Mouse (Mus musculus) stomach, embryonic 16.5 days (tissue): ENCODE data around the gene Itpkb. TPM values are rescaled to one million over a fixed set of nuclear protein-coding genes. Genes with fewer than 3 reads are reported as not detected.

Experiments used
- ATAC-seq: fragments of 200-750 bp; cut with Nextera tagmentation; 2 replicates; pipeline ENCODE4 v1.8.0; 2017; ENCODE audit warnings: moderate number of reproducible peaks, moderate TSS enrichment; ENCODE audit not compliant: insufficient read depth, low FRiP score
- H3K27ac ChIP-seq: fragments of 300-500 bp; sonication (generic); 2 replicates; pipeline ENCODE4 v1.5.1; 2014; ENCODE audit warnings: low read length
- H3K27me3 ChIP-seq: fragments of 300-500 bp; sonication (generic); 2 replicates; pipeline ENCODE4 v1.6.1; 2014; ENCODE audit warnings: low read length, control low read depth, mixed read lengths; ENCODE audit not compliant: control insufficient read depth, insufficient read depth
- H3K36me3 ChIP-seq: fragments of 300-500 bp; sonication (generic); 2 replicates; pipeline ENCODE4 v1.6.1; 2014; ENCODE audit warnings: low read length; ENCODE audit not compliant: control insufficient read depth, insufficient read depth
- H3K4me1 ChIP-seq: fragments of 300-500 bp; sonication (generic); 2 replicates; pipeline ENCODE4 v1.6.1; 2014; ENCODE audit warnings: low read length, control low read depth, mixed read lengths; ENCODE audit not compliant: control insufficient read depth, insufficient read depth
- H3K4me2 ChIP-seq: fragments of 300-500 bp; sonication (generic); 2 replicates; pipeline ENCODE4 v1.6.1; 2014; ENCODE audit warnings: low read depth, low read length, mixed read lengths
- H3K4me3 ChIP-seq: fragments of 300-500 bp; sonication (generic); replicated peaks from 2 replicates; pipeline ENCODE4 v1.5.1; 2014; ENCODE audit warnings: mild to moderate bottlenecking, low read length
- H3K9ac ChIP-seq: fragments of 300-500 bp; sonication (generic); 2 replicates; pipeline ENCODE4 v1.6.1; 2014; ENCODE audit warnings: low read length
- H3K9me3 ChIP-seq: fragments of 300-500 bp; sonication (generic); replicated peaks from 2 replicates; pipeline ENCODE4 v1.6.1; 2016; ENCODE audit warnings: low read length, control low read depth; ENCODE audit not compliant: control insufficient read depth
- WGBS: fragments of 180-500 bp; shearing (Covaris S2); extraction: QIAGEN DNeasy Blood & Tissue Kit; methylation state at CpG from one replicate; pipeline ENCODE4 v1.1.7; 2014; 5-methylcytosine and 5-hydroxymethylcytosine counted together
- polyA plus RNA-seq: library from polyadenylated mRNA; unstranded; fragments of >200 nt; fragmentation: Nextera tagmentation; extraction: Ambion mirVana; gene quantifications from 2 replicates; pipeline ENCODE4 v1.2.1, GENCODE M21; 2015

The Itpkb gene
- polyA plus RNA-seq, 1 experiment from 2014 or later: 7.2 TPM

- H3K9ac ChIP-seq: no peak overlapping the region
- peaks cover 34% of the 10 kb centered on the region for H3K4me1 ChIP-seq
- H3K4me2 ChIP-seq: no peak overlapping the region
- H3K27me3 ChIP-seq: no peaks in the 10 kb centered on the region
- no peak overlapping the region for H3K27ac ChIP-seq
- H3K9me3 ChIP-seq: no peaks in the 10 kb centered on the region
- 91% methylated on average over 4 of the region's 4 CpGs for WGBS
- H3K36me3 ChIP-seq: no peaks in the 10 kb centered on the region
- no peak overlapping the region for H3K4me3 ChIP-seq
- ATAC-seq: no peak
Observed at GRCm38 (mm10) chr1:180391575-180391945, 61.3 kb downstream of the Itpkb start.

- H3K4me3 ChIP-seq: no peak overlapping the region
- no peaks in the 10 kb centered on the region for H3K27me3 ChIP-seq
- no peak overlapping the region for H3K27ac ChIP-seq
- 73% methylated on average over 5 of the region's 5 CpGs for WGBS
- H3K4me1 ChIP-seq: peaks cover 31% of the 10 kb centered on the region
- H3K4me2 ChIP-seq: no peak overlapping the region
- no peaks in the 10 kb centered on the region for H3K9me3 ChIP-seq
- H3K36me3 ChIP-seq: no peaks in the 10 kb centered on the region
- no peak overlapping the region for H3K9ac ChIP-seq
- ATAC-seq: no peak
Observed at GRCm38 (mm10) chr1:180392137-180392798, 62.0 kb downstream of the Itpkb start.

DNA sequence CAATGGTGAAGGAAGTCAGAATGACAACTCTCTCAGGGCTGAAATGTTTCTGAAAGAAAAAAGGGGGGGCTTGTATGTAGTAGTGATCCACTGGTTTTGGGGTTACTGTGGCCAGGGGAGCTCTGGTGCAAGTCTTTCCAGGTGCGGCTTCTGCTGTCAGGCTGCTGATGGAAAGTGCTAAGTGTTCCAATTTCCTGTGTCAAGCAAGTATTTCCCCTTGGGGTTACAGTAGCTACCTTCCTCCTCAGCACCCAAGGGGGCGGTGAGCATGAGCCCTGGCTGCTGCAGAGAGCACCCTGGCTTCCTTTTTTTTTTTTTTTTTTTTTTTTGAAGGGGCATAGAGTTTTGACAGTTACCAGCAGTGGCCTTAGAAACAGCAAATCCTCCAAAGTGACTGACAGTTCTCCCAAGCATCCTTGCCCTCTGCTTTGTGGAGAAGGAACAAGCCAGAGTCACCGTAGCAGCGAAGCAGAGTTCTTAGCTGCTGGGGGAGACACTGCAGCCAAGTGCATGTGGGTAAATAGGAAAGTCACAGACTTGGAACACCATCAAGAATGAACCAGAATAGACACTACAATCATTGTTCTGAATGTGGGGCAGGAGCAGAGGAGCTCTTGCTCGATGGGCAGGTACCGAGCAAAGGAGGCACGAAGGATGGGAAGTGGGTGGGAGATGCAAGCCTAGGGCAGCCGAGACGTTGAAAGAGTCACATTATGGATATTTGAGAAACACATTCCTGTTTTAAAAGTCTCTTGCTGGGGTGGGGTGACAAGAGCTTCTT lies 62.9 kb downstream of the Itpkb start:
- H3K4me3 ChIP-seq: no peak overlapping the region
- WGBS: 68% methylated on average over 9 of the region's 9 CpGs

DNA sequence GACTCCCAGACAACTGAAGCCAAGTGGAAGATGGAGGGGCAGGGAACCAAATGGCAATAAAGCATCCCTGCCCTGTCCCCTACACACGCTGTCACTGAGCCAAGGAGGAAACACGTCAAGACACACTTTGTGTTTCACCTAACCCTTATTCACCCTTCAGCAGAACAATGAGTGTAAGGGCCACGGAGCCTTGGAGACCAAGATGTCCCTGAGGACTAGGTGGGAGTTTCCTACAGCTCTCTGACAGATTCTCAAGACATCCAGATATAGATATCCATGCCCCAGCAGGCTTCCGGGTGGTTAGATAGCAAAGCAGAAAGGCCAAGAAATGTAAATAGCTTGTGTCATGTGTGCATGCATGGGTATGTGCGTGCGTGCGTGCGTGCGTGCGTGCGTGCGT lies 63.6 kb downstream of the Itpkb start:
- H3K9me3 ChIP-seq: no peaks in the 10 kb centered on the region
- H3K4me2 ChIP-seq: no peak overlapping the region
- WGBS: 89% methylated on average over 12 of the region's 12 CpGs
- peaks cover 21% of the 10 kb centered on the region for H3K4me1 ChIP-seq
- no peak overlapping the region for H3K4me3 ChIP-seq
- H3K27ac ChIP-seq: no peak overlapping the region
- H3K27me3 ChIP-seq: no peaks in the 10 kb centered on the region
- no peak for ATAC-seq
- no peak overlapping the region for H3K9ac ChIP-seq
- H3K36me3 ChIP-seq: no peaks in the 10 kb centered on the region

More for the DNA sequence above, 62.9 kb downstream of the Itpkb start:
- Histone ChIP-seq H3K9ac (no peak overlapping the region), H3K4me2 (no peak overlapping the region), H3K4me1 (peaks cover 28% of the 10 kb centered on the region), H3K9me3 (no peaks in the 10 kb centered on the region), H3K36me3 (no peaks in the 10 kb centered on the region), H3K27ac (no peak overlapping the region), H3K27me3 (no peaks in the 10 kb centered on the region)
- ATAC-seq: no peak

DNA sequence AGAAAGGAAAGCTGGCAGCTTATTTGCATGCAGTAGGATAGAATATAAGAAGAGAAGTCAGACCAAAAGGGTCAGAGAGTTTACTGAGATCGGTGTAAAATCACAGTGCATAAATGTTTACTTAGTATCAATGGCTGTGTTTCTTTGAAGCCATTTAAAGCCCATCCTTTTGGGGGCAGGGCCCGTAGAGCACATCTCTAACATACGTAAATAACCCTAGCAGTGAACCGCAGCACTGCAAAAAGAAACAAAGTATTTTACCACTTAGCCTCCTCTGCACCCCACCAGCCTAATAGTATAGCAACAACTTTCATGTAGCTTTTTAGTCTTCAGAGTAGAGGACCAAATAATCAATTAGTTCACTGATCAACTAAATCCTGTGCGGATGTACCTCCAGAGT lies 67.4 kb downstream of the Itpkb start:
- H3K27me3 ChIP-seq: no peaks in the 10 kb centered on the region
- ATAC-seq: no peak
- H3K4me1 ChIP-seq: peaks cover 15% of the 10 kb centered on the region
- H3K36me3 ChIP-seq: no peaks in the 10 kb centered on the region
- H3K9ac ChIP-seq: no peak overlapping the region
- no peak overlapping the region for H3K27ac ChIP-seq
- no peak overlapping the region for H3K4me2 ChIP-seq
- WGBS: 41% methylated on average over 5 of the region's 5 CpGs
- H3K4me3 ChIP-seq: no peak overlapping the region
- no peaks in the 10 kb centered on the region for H3K9me3 ChIP-seq

DNA sequence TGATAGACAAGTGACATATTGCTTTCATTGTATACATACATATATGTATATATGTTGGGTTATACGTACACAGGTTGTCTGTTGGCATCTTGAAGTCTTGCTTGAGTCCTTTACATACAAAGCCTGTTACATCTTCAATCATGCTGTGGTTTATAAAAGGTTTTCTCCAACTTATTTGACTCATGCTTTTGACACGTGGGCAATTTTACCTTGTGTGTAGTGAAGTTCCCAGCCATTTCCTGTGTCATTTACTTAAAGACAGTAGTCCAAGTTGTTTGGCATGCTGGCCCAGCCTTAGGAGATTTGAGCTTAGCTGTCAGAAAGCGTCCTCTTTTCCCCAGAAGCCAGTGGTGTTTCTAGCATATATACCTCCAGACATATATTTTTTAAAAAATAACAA lies 68.2 kb downstream of the Itpkb start:
- H3K4me1 ChIP-seq: peaks cover 23% of the 10 kb centered on the region

DNA sequence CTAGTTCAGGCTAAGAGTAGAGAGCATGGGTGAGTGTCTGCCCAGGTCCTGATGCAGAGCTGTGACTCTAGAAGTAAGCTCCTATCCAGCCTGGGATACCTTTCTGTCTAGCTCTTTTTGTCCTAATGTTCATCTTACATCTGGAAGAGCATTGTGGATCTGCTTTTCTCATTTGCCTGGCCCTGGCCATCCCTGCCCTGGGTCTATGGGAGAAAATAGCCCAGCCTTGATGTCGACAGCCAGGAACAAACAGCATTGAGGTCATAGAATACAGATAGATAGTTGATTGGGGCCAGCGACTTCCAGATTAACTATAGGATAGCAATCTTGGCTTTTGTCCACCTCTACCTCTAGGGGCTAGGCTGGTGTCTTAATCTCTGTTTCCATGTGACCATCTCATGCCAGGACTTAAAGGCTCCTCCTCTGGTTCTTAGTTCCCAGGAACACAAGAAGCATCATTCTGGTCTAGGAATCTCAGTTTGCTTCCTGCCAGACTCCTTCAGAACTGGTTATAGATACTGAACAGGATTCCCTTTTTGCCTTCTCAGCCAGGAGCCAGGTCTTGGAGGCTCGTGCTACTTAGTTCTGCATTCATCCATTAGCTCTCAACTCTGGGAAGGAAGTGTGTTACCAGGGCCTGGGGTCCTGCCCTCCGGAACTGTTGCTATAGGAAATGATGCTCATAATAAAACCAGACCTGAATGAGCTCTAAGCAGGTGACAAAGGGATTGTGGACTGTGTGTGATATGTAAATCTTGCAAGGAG lies 70.6 kb downstream of the Itpkb start:
- no peak overlapping the region; the same call in 1 of the 2 replicates for H3K27ac ChIP-seq
- peaks cover 45% of the 10 kb centered on the region for H3K4me1 ChIP-seq
- WGBS: 65% methylated on average over 4 of the region's 4 CpGs

More for the DNA sequence above, 68.2 kb downstream of the Itpkb start:
- Histone ChIP-seq H3K36me3 (no peaks in the 10 kb centered on the region), H3K9ac (no peak overlapping the region), H3K9me3 (no peaks in the 10 kb centered on the region), H3K4me3 (no peak overlapping the region), H3K27ac (no peak overlapping the region), H3K4me2 (no peak overlapping the region), H3K27me3 (no peaks in the 10 kb centered on the region)
- 67% methylated on average over 3 of the region's 3 CpGs for WGBS
- ATAC-seq: no peak

DNA sequence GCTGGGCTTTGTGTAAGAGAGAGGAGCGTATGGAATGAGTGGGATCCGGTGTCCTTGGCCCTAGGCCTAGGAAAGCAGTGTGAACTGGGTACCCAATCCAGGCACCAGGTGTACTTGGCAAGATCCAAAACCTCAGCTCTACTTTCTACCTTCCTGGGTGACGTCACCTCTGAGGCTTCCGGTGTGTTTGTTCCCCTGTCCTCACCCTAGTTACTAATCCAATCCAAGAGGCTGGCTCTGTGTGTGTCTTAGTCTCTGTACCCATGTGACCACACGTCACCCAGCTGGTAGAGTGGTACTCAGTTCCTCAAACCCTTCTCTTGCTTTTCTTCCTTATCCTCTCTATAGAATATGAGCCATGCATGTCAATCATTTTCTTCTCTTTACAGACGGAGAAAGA lies 71.4 kb downstream of the Itpkb start:
- Histone ChIP-seq H3K27ac (peak overlapping the region; percentile 74), H3K4me1 (peaks cover 48% of the 10 kb centered on the region), H3K4me3 (no peak overlapping the region), H3K9ac (no peak overlapping the region), H3K4me2 (no peak overlapping the region), H3K27me3 (no peaks in the 10 kb centered on the region), H3K36me3 (no peaks in the 10 kb centered on the region), H3K9me3 (no peaks in the 10 kb centered on the region)
- no peak for ATAC-seq
- WGBS: 72% methylated on average over 6 of the region's 6 CpGs

More for the DNA sequence above, 70.6 kb downstream of the Itpkb start:
- H3K4me2 ChIP-seq: no peak overlapping the region
- H3K9me3 ChIP-seq: no peaks in the 10 kb centered on the region
- no peak for ATAC-seq
- no peak overlapping the region for H3K4me3 ChIP-seq
- no peaks in the 10 kb centered on the region for H3K27me3 ChIP-seq
- H3K36me3 ChIP-seq: no peaks in the 10 kb centered on the region
- H3K9ac ChIP-seq: no peak overlapping the region
